Mouse (Mus musculus) MEL (cell line): ENCODE results near the gene L1cam. TPM values are rescaled to one million over a fixed set of nuclear protein-coding genes. Genes with fewer than 3 reads are reported as not detected.

Source experiments
- DNase-seq: peaks from one replicate; pipeline ENCODE4 v3.0.0; 2011; ENCODE audit warnings: low read depth, low spot score
- H3K27ac ChIP-seq: 2 replicates; pipeline ENCODE4 v1.5.1; 2012; ENCODE audit warnings: low read depth, mild to moderate bottlenecking, control low read depth, low read length, moderate library complexity; ENCODE audit not compliant: control insufficient read depth
- H3K27me3 ChIP-seq, 2 experiments: fragments of 150-350 bp in 1 of 2; sonication (generic) in 1 of 2; 2 replicates each; pipeline ENCODE4 v1.6.1; 2012; ENCODE audit warnings: low read length in 2 of 2, mild to moderate bottlenecking in 2 of 2, improper control_type of control experiment in 1 of 2, moderate library complexity in 1 of 2; ENCODE audit not compliant: insufficient read depth in 2 of 2, control insufficient read depth in 1 of 2
- H3K36me3 ChIP-seq, 2 experiments: 2 replicates each; pipeline ENCODE4 v1.6.1; 2012 to 2014; ENCODE audit warnings: low read length in 2 of 2, improper control_type of control experiment in 1 of 2, inconsistent platforms in 1 of 2, mild to moderate bottlenecking in 1 of 2; ENCODE audit not compliant: insufficient read depth in 2 of 2, control insufficient read depth in 1 of 2
- H3K4me1 ChIP-seq, 2 experiments: fragments of 150-350 bp in 1 of 2; sonication (generic) in 1 of 2; 2 replicates each; pipeline ENCODE4 v1.6.1; 2012; ENCODE audit warnings: low read length in 2 of 2, improper control_type of control experiment in 1 of 2, mild to moderate bottlenecking in 1 of 2; ENCODE audit not compliant: insufficient read depth in 2 of 2, control insufficient read depth in 1 of 2
- H3K4me3 ChIP-seq, 2 experiments: fragments of 150-350 bp in 1 of 2; sonication (generic) in 1 of 2; 2 replicates each; pipeline ENCODE4 v1.5.1; 2012; ENCODE audit warnings: low read depth in 2 of 2, low read length in 2 of 2, mild to moderate bottlenecking in 2 of 2, moderate library complexity in 2 of 2, control low read depth in 1 of 2, improper control_type of control experiment in 1 of 2; ENCODE audit not compliant: control insufficient read depth in 1 of 2, insufficient read depth in 1 of 2
- H3K79me2 ChIP-seq: 2 replicates; pipeline ENCODE4 v1.6.1; 2012; ENCODE audit warnings: mild to moderate bottlenecking, low read length, moderate library complexity; ENCODE audit not compliant: control insufficient read depth, poor library complexity, insufficient read depth
- H3K9ac ChIP-seq: 2 replicates; pipeline ENCODE4 v1.6.1; 2012; ENCODE audit warnings: low read depth, mild to moderate bottlenecking, control low read depth, low read length, moderate library complexity; ENCODE audit not compliant: control insufficient read depth, poor library complexity, severe bottlenecking
- H3K9me3 ChIP-seq: fragments of 150-350 bp; sonication (generic); replicated peaks from 2 replicates; pipeline ENCODE4 v1.6.1; 2012; ENCODE audit warnings: mild to moderate bottlenecking, low read length, improper control_type of control experiment, moderate library complexity; ENCODE audit not compliant: insufficient read depth
- BHLHE40 ChIP-seq: IDR thresholded peaks from 2 replicates; pipeline ENCODE4 v1.6.1; 2012; ENCODE audit warnings: low read depth, mild to moderate bottlenecking, inconsistent platforms, low read length, improper control_type of control experiment, borderline replicate concordance
- CTCF ChIP-seq, 3 experiments: IDR thresholded peaks in 2 of 3; conservative IDR thresholded peaks in 1 of 3; 2 replicates each; pipeline ENCODE4 v1.5.1; 2011 to 2012; ENCODE audit warnings: low read length in 3 of 3, low read depth in 2 of 3, mild to moderate bottlenecking in 2 of 3, improper control_type of control experiment in 1 of 3, inconsistent platforms in 1 of 3, mixed read lengths in 1 of 3, moderate library complexity in 1 of 3; ENCODE audit not compliant: control insufficient read depth in 1 of 3, insufficient read depth in 1 of 3, poor library complexity in 1 of 3, severe bottlenecking in 1 of 3
- E2F4 ChIP-seq: IDR thresholded peaks from 2 replicates; pipeline ENCODE4 v1.6.1; 2011; ENCODE audit warnings: low read depth, low read length, improper control_type of control experiment, borderline replicate concordance
- ELF1 ChIP-seq: IDR thresholded peaks from 2 replicates; pipeline ENCODE4 v1.6.1; 2014; ENCODE audit warnings: low read depth, mild to moderate bottlenecking, inconsistent platforms, low read length, improper control_type of control experiment, moderate library complexity
- EP300 ChIP-seq, 2 experiments: IDR thresholded peaks; 2 replicates each; pipeline ENCODE4 v1.6.1; 2011; ENCODE audit warnings: improper control_type of control experiment in 2 of 2, low read length in 2 of 2, low read depth in 1 of 2, mild to moderate bottlenecking in 1 of 2
- ETS1 ChIP-seq: IDR thresholded peaks from 2 replicates; pipeline ENCODE4 v1.6.1; 2012; ENCODE audit warnings: low read depth, mild to moderate bottlenecking, inconsistent platforms, low read length, improper control_type of control experiment, moderate library complexity
- GATA1 ChIP-seq: IDR thresholded peaks from 2 replicates; pipeline ENCODE4 v1.6.1; 2011; ENCODE audit warnings: low read depth, low read length, improper control_type of control experiment
- KAT2A ChIP-seq: conservative IDR thresholded peaks from 2 replicates; pipeline ENCODE4 v1.6.1; 2012; ENCODE audit warnings: low read depth, low read length, improper control_type of control experiment, inconsistent platforms
- MAFK ChIP-seq: IDR thresholded peaks from 2 replicates; pipeline ENCODE4 v1.6.1; 2011; ENCODE audit warnings: low read depth, mild to moderate bottlenecking, low read length, improper control_type of control experiment, borderline replicate concordance
- MAX ChIP-seq: IDR thresholded peaks from 2 replicates; pipeline ENCODE4 v1.6.1; 2011; ENCODE audit warnings: low read length, improper control_type of control experiment
- MAZ ChIP-seq: IDR thresholded peaks from 2 replicates; pipeline ENCODE4 v1.6.1; 2012; ENCODE audit warnings: low read depth, mild to moderate bottlenecking, inconsistent platforms, low read length, improper control_type of control experiment
- MEF2A ChIP-seq: IDR thresholded peaks from 2 replicates; pipeline ENCODE4 v1.6.1; 2014; ENCODE audit warnings: low read depth, mild to moderate bottlenecking, inconsistent platforms, low read length, improper control_type of control experiment; ENCODE audit not compliant: poor library complexity, insufficient replicate concordance, severe bottlenecking; ENCODE audit errors: extremely low read depth
- MXI1 ChIP-seq: IDR thresholded peaks from 2 replicates; pipeline ENCODE4 v1.6.1; 2011; ENCODE audit warnings: mild to moderate bottlenecking, low read depth, low read length, improper control_type of control experiment
- MYC ChIP-seq: IDR thresholded peaks from 2 replicates; pipeline ENCODE4 v1.6.1; 2011; ENCODE audit warnings: low read depth, mild to moderate bottlenecking, low read length, improper control_type of control experiment, moderate library complexity
- NELFE ChIP-seq: IDR thresholded peaks from 2 replicates; pipeline ENCODE4 v1.6.1; 2011; ENCODE audit warnings: low read depth, low read length, improper control_type of control experiment
- POLR2AphosphoS2 ChIP-seq: IDR thresholded peaks from 2 replicates; pipeline ENCODE4 v1.6.1; 2011; ENCODE audit warnings: low read length, improper control_type of control experiment
- RCOR1 ChIP-seq: IDR thresholded peaks from 2 replicates; pipeline ENCODE4 v1.6.1; 2012; ENCODE audit warnings: low read depth, mild to moderate bottlenecking, inconsistent platforms, low read length, improper control_type of control experiment
- SIN3A ChIP-seq: IDR thresholded peaks from 2 replicates; pipeline ENCODE4 v1.6.1; 2012; ENCODE audit warnings: low read length, improper control_type of control experiment, inconsistent platforms
- SMC3 ChIP-seq: IDR thresholded peaks from 2 replicates; pipeline ENCODE4 v1.6.1; 2011; ENCODE audit warnings: low read depth, low read length, improper control_type of control experiment
- TAL1 ChIP-seq: IDR thresholded peaks from 2 replicates; pipeline ENCODE4 v1.6.1; 2012; ENCODE audit warnings: mild to moderate bottlenecking, inconsistent platforms, low read length, moderate library complexity, mixed read lengths
- TBP ChIP-seq: IDR thresholded peaks from 2 replicates; pipeline ENCODE4 v1.8.0; 2011; ENCODE audit warnings: low read depth, low read length, improper control_type of control experiment
- TCF12 ChIP-seq: IDR thresholded peaks from 2 replicates; pipeline ENCODE4 v1.6.1; 2014; ENCODE audit warnings: low read depth, mild to moderate bottlenecking, inconsistent platforms, low read length, improper control_type of control experiment, moderate library complexity
- USF1 ChIP-seq: IDR thresholded peaks from 2 replicates; pipeline ENCODE4 v1.6.1; 2014; ENCODE audit warnings: low read depth, mild to moderate bottlenecking, inconsistent platforms, low read length, improper control_type of control experiment, moderate library complexity
- ZKSCAN1 ChIP-seq: IDR thresholded peaks from 2 replicates; pipeline ENCODE4 v1.6.1; 2012; ENCODE audit warnings: low read depth, mild to moderate bottlenecking, inconsistent platforms, low read length, improper control_type of control experiment, moderate library complexity
- polyA plus RNA-seq, 2 experiments: library from polyadenylated mRNA; stranded (reverse) in 1 of 2; unstranded in 1 of 2; fragments of >175 nt in 1 of 2; fragments of >200 nt in 1 of 2; gene quantifications; 2 replicates each; pipeline versions ENCODE4 v1.2.1 to v1.2.4; 2012; ENCODE audit warnings: low replicate concordance in 2 of 2, low read depth in 1 of 2; ENCODE audit not compliant: insufficient read length in 2 of 2, insufficient read depth in 1 of 2, missing spikeins in 1 of 2
- total RNA-seq: library from RNA; depleted of rRNA; stranded (reverse); fragments of 300-350 nt; gene quantifications from 2 replicates; pipeline ENCODE4 v1.2.3, GENCODE M21; 2012

The L1cam gene
- total and polyA plus RNA-seq, 3 experiments: 0.73 to 0.96 TPM; not detected in 1

- no peak overlapping the region for H3K9ac ChIP-seq
Measured at GRCm38 (mm10) chrX:73823747-73824146, 72.2 kb downstream of the L1cam start.

DNA sequence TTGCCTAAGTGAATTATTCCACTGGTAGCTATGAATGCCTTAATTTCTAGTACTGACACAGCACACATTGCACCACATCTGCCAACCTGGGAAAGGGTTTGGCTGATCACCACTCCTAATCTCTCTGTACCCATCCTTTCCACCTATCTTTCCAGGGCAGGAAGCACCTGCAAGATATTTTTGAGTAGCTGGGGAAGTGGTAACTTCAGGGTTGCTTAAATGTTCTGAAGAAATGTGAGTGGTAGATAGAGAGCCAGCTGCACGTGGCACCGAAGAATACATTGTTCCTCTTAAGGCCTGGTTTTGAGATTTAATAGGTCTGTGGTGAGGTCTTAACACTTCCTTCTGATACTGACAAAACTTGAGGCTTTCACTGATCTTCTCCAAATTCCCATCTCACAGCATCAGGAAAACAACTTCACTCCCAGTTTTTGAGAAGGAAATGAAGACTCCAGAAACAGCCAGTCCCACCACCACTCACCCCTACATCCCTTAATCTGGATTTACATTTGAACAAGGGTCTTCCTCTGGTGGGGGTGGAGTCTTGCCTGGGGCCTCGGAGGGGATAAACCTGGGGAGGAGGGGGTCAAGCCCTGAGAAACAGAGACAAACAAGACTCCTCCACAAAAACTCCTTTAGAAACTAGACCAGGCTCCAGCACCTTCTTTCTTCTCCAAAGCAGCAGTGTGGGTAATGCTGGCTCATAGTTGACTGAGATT lies 79.2 kb downstream of the L1cam start:
- Histone ChIP-seq H3K9ac (no peak overlapping the region), H3K79me2 (no peaks in the 10 kb centered on the region), H3K4me1 (peaks cover 2 to 13% of the 10 kb centered on the region in 2 experiments; a peak in 3 of 4 replicates), H3K27me3 (no peaks in the 10 kb centered on the region), H3K36me3 (peaks cover 0 to 11% of the 10 kb centered on the region in 2 experiments; a peak in 2 of 4 replicates), H3K27ac (no peak overlapping the region), H3K9me3 (no peaks in the 10 kb centered on the region), H3K4me3 (no peak overlapping the region)
- TF ChIP-seq POLR2AphosphoS2: no peak
- no peak for TF ChIP-seq ZKSCAN1
- TF ChIP-seq BHLHE40: peak; percentile 95
- TF ChIP-seq TCF12: peak; percentile 93
- TF ChIP-seq USF1: peak; percentile 51; the same call in 1 of the 2 replicates
- no peak for TF ChIP-seq NELFE
- TF ChIP-seq RCOR1: peak; percentile 69
- peak; percentile 71 for TF ChIP-seq GATA1
- peak; percentile 54; the same call in 1 of the 2 replicates for TF ChIP-seq MXI1
- TF ChIP-seq ETS1: peak; percentile 75
- TF ChIP-seq SMC3: no peak
- TF ChIP-seq MYC: peak; percentile 73; the same call in 1 of the 2 replicates
- TF ChIP-seq TAL1: peak; percentile 82
- TF ChIP-seq MAX: peak; percentile 83
- peak; percentile 76 to 87 for TF ChIP-seq EP300 (IDR thresholded peaks at IDR 0.05; ENCODE audit: low read depth in 1 of 2, low read length in 2 of 2)
- peak; percentile 46; the same call in 1 of the 2 replicates for TF ChIP-seq SIN3A
- no peak for TF ChIP-seq MAZ
- TF ChIP-seq MEF2A: peak; percentile 46; the same call in 1 of the 2 replicates
- peak; percentile 69 for DNase-seq

More at GRCm38 (mm10) chrX:73823747-73824146, 72.2 kb downstream of the L1cam start:
- H3K79me2 ChIP-seq: no peaks in the 10 kb centered on the region; the same call in 1 of the 2 replicates
- no peaks in the 10 kb centered on the region; a peak in 1 of 4 replicates for H3K27me3 ChIP-seq
- no peaks in the 10 kb centered on the region for H3K36me3 ChIP-seq
- DNase-seq: no peak
- no peaks in the 10 kb centered on the region for H3K9me3 ChIP-seq
- H3K4me3 ChIP-seq: no peak overlapping the region
- H3K4me1 ChIP-seq: no peaks in the 10 kb centered on the region; a peak in 1 of 4 replicates
- no peak overlapping the region for H3K27ac ChIP-seq
- no peak for TF ChIP-seq BHLHE40
- TF ChIP-seq E2F4: no peak
- TF ChIP-seq CTCF (IDR thresholded peaks at IDR 0.05 in 2 of 3, conservative IDR thresholded peaks at IDR 0.05 in 1 of 3; ENCODE audit: control insufficient read depth in 1 of 3, insufficient read depth in 1 of 3, low read depth in 2 of 3, low read length in 3 of 3, poor library complexity in 1 of 3, severe bottlenecking in 1 of 3): no peak
- TF ChIP-seq ELF1: no peak
- TF ChIP-seq MEF2A: no peak
- no peak for TF ChIP-seq USF1
- TF ChIP-seq MXI1: no peak
- no peak for TF ChIP-seq MAFK
- TF ChIP-seq TCF12: no peak
- no peak for TF ChIP-seq POLR2AphosphoS2
- no peak for TF ChIP-seq TBP
- no peak for TF ChIP-seq MYC
- no peak for TF ChIP-seq KAT2A
